Mouse (Mus musculus): ENCODE data around the gene Tmem119. TPM values are rescaled to one million over a fixed set of nuclear protein-coding genes. Genes with fewer than 3 reads are reported as not detected.
A peak's percentile ranks its signal among the peaks of the same experiment; 100 is the strongest.
"Not testable (repeated sequence)": the region's sequence is repeated elsewhere in the genome, so short reads cannot be mapped to it uniquely, and the experiment has no call there.

The Tmem119 gene
- total RNA-seq, 2 experiments from 2014 or later: 19.4 to 24.7 TPM

DNA sequence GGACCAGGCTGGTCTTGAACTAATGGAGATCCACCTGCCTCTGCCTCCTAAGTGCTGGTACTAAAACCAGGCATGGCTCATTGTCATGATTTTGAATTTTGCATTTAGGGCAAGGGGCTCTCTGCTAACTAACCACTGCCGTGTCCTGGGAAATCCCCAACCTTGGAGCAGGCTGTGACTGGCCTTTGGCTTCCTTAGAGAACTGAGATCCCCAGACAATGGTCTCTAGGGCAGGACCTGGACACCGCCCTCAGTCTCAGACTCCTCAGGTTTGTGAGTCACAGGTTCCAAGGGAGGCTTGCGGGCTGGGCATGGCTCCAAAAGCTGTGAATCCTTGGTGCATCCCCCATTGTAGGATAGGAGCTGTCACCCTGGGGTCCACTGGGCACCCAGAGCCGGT, 26.3 kb upstream of the Tmem119 start:
- DNase-seq (ENCODE audit: low spot score in 2 of 2): no peak
- intact Hi-C loops (cut with DNase I): no loop called here

DNA sequence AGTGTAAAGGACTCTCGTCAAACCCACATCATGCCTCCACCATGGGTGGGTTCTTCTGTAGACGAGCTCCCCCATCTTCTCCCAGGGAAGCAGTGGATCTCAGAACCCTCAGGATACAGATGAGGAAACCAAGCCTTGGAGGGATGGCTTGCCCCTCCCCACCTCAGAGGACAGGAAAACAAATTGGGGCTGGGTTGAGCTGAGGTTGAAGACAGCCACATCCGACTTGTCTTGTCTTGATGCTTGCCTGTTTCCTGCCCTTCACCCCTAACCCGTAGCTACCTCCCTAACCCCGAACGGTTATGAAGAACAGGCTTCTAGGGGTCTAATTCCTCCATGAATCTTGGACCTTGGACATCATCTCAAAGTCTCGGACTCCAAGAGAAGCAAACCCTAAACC, 25.2 kb upstream of the Tmem119 start:
- intact Hi-C loops (cut with DNase I): no loop called here

DNA sequence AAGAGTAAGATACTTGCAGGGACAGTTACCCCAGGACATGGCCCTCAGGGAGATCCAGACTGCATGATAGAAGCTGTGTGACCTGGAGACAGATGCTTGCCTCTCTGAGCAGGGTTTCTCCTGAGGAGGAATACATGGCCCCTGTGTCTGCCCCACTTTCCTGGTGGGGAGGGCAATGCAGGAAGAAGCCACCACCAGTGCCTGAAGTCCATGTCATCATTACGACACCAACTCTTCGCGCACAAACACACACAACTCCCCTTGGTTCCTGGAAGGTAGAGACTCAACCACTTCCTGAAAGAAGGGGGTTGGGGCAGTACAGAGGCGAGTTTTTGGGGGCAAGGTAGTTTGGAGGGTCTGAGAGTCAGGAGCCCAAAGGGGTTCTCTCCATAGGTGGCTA, 23.9 kb upstream of the Tmem119 start:
- intact Hi-C loops (cut with DNase I): no loop called here
- no peak for DNase-seq (ENCODE audit: low spot score in 2 of 2)

More for the DNA sequence above, 25.2 kb upstream of the Tmem119 start:
- no peak for DNase-seq (ENCODE audit: low spot score in 2 of 2)

DNA sequence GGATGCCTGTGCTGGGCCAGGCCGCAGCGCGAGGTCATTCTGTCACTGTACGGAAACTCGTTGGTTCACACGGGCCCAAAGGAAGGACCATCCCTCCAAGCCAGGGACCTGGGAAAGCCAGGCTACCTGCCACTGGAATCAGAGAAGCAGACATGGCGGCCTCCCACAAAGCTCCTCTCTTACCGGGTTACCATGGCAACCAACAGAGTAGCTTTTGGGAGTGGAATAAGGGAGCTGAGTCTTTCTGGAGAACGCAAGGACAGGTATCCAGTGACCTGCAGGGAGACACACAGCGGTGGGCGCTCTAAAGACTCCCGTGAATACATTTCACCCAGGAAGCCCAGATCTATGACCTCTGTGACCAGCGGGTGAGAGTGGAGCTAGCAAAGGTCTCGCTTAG, 18.3 kb upstream of the Tmem119 start:
- intact Hi-C loops (cut with DNase I): no loop called here
- peak in 1 of 2 experiments; percentile 31 for DNase-seq (ENCODE audit: low spot score in 2 of 2)

DNA sequence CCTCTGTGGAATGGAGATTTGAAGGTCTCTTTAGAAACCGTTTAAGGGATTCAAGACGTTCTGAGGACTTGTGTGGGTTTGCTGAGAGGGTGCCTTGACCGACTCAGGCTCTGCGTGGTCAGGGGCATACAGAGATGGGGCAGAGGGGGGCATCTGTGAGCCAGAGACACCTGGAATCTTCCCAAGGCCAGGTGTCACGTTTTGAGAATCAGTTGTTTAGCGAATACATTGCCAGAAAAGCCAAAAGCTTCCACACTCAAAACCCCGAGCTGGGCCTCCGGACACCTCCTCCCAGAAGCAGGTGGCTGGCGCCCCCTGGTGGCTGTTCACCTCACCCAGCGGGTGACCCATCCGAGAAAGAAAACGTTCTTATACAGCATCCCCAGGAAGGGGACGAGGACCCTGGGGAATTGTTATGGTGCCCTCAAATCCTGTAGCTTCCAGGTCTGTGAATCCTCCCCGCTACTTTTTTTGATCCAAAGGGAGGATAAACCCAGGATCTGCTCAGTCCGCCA, 15.4 kb upstream of the Tmem119 start:
- intact Hi-C loops (cut with DNase I): loop anchor here (1.0 kb wide), 1 partner anchor 42 kb away; no protein-coding TSS in a partner anchor

DNA sequence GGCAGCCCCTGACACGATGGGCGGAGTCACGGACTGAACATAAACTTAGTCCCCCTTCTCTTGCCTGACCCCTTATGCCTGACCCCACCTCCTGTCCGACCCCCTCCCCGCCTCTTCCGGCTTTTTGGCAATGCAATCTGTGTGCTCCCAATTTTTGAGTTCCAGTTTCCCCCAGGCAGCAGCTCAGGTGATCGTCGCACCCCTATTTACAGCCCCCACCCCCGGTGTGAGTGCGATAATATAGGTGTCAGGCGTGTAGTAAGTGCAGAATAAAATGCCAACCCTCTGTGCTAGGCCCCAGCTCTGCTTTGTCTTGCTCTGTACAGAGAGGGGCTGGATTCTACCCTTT, 14.7 kb upstream of the Tmem119 start:
- DNase-seq (ENCODE audit: low spot score in 2 of 2): no peak
- intact Hi-C loops (cut with DNase I): loop anchor here (1.0 kb wide), 1 partner anchor 42 kb away; no protein-coding TSS in a partner anchor

More for the DNA sequence above, 15.4 kb upstream of the Tmem119 start:
- DNase-seq (ENCODE audit: low spot score in 2 of 2): peak; percentile 40 to 67

DNA sequence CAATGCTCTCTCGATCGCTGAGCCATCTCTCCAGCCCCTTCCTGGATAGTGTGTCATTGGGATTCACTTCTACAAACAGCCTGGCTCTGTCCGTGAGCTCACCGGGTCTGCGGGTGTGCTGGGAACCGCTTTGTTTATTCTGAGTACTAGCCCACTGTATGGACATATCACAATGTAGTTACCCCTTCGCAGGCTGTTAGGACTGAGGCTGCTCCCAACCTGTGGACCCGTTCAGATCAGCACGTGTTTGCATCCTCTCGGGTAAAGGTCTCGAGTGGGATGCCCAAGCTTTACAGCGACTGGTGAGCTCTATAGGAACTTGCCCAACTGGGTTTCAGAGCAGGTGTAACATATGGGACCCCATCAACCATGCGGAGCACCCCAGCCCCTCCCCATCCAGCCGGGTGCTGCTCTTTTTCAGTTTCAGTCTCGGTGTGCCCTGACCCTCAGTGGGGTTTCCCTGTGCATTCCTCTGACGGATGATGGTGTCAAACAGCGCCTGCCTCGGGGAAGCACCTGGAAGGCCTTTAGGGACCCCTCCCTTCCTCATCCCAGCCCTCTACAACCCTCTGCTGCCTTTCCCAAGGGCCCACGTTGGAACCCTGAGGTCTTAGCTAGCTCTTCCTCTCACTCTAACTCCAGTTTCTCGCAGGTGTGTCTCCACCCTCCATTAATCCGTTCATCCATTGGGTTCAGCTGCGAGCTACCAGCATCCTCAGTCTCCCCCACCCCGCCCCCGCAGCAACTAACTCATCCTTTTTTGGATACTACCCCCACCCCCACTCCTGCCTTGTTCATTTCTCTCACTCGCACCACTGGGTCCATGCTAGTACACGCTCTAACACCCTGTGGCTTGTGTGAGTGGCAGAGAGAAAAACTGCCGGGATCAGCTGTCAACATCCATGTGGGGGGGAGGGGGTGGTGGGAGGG, 14.1 kb upstream of the Tmem119 start:
- DNase-seq (ENCODE audit: low spot score in 2 of 2): peak in 1 of 2 experiments; percentile 31
- intact Hi-C loops (cut with DNase I): loop anchor here (1.0 kb wide), 1 partner anchor 41 kb away; no protein-coding TSS in a partner anchor

DNA sequence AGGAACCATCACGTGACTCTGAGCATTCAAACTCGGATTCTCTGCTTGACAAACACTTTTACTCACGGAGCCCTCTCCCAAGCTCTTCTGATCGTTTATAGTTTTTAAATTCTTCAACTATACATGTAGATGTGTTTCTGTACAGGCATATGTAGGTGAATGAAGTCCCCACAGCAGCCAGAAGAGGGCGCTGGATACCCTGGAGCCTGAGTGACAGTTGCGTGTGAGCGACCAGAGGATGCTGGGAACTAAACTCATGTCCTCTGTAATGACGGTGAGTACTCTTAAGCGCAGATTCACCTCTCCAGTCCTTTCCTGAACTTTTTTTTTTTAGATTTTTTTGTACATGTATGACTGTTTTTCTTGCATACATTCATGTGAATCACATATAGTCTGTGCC, 13.3 kb upstream of the Tmem119 start:
- no peak for DNase-seq (ENCODE audit: low spot score in 2 of 2)
- intact Hi-C loops (cut with DNase I): no loop called here

DNA sequence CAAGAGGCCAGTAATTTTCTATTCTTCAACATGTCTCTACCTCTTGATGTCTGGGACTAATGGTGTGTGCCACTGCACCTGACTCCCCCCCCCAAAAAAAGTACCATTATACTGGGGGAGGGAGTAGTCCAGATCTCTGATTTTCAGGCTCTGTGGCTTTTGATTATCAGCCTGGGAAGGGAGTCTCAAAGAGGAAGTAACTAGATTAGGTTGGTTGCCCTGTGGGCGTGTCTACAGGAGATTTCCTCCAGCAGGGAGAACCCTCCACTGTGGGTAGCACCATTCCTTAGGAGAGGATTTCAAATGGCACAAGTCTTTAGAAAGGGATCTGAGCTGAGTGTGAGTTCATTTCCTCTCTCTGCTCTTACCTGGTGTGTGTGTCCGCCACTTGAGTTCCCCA, 12.3 kb upstream of the Tmem119 start:
- intact Hi-C loops (cut with DNase I): no loop called here

DNA sequence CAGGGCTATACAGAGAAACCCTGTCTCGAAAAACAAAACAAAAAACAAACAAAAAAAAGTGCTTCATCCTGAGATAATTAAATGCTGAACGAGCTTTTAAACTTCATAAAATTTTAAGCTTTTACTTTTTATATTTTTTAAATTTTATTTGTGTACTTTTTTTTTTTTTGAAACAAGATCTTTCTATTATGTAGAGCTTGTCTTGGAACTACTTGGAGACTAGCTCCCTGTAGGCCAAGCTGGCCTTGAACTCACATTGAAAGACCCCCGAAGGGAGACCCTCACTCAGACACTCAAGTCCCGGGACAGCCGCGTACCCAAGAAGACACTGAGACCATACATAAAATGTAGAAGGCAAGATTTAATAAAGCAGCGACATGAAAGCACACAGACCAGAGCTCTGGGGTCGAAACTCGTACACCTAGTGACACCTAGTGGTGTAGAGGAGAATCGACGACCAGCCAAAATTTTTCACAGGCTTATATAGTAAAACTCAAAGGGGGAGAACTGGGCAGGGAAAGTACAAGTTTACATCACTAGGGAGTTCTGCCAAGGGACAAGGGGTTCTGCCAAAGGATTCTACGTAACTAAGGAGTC, 11.6 kb upstream of the Tmem119 start:
- intact Hi-C loops (cut with DNase I); DNase-seq (ENCODE audit: low spot score in 2 of 2): not testable (repeated sequence)

More for the DNA sequence above, 12.3 kb upstream of the Tmem119 start:
- no peak for DNase-seq (ENCODE audit: low spot score in 2 of 2)

DNA sequence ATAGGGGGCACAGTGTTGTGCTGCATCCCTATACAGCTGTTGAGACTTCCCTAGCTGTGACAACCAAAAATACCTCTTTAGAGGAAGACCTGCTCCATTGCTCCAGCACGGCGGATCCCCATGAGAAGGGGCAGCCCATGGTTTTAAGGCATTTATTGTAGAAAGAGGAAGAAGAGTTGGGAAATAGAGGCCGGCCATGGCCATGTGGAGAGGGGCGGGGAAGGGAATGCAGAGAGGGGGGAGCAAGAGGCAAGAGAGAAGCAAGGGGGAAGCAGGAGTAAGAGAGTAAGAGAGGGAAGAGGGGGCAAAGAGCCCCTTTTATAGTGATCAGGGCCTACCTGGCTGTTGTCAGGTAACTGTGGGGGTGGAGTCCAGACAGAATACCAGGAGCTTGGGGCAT, 9.8 kb upstream of the Tmem119 start:
- intact Hi-C loops (cut with DNase I): no loop called here
- DNase-seq (ENCODE audit: low spot score in 2 of 2): no peak

DNA sequence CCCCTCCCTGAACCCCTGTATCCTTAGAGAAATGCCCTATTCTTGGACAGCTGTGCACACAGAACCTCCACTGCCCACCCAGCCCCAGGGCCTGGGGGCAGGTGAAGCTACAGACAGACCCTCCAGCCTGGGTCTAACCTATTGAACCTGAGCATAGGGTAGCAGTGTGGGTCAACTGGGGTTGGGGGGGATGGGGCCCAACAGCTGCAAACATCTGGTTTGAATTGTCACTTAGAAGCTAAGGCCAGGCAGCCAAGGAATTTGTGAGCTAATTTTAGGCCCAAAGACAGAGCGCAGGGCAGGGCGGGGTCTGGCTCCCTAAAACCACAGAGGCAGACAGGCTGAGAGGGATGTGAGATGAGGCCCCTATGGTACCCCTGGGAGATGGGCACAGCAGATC, 7.9 kb upstream of the Tmem119 start:
- intact Hi-C loops (cut with DNase I): no loop called here
- no peak for DNase-seq (ENCODE audit: low spot score in 2 of 2)

DNA sequence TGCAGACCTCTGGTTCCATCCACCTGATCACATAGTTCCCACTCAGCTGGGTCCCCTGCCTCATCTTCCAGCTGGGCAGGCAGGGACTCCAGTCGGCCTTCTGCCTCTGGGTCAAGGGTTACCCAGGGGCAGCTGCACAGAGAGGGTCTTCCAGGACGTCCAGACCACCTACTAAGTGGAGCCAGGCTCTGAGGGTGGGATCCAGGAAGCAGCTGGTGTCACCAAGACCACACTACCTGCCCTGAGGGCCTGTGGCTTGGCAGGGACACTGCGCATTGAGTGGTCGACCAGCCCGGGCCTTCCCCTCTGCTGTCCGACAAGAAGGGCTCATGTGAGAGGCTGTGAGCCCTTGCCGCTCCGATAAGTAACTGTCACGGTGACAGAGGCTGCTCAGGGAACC, 7.4 kb upstream of the Tmem119 start:
- no peak for DNase-seq (ENCODE audit: low spot score in 2 of 2)
- intact Hi-C loops (cut with DNase I): no loop called here

DNA sequence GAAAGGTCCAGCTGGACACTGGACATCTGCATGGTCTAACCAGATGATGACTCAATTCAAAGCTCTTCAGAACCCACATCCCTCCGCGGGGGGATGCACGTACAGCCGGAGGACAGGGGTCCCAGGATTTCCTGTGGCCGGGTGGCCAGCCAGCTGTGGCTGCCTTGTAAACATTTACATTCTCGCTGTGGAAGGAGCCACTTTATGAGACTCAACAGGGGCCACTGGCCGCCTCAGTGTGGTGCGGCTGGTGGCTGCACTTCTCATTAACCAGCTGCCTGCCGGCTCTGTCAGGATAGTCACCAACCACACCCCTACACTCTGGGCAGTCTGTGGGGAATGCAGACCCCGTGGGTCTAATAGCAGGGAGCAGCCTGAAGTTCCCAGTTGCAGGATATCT, 6.1 kb upstream of the Tmem119 start:
- DNase-seq (ENCODE audit: low spot score in 2 of 2): no peak
- intact Hi-C loops (cut with DNase I): no loop called here

DNA sequence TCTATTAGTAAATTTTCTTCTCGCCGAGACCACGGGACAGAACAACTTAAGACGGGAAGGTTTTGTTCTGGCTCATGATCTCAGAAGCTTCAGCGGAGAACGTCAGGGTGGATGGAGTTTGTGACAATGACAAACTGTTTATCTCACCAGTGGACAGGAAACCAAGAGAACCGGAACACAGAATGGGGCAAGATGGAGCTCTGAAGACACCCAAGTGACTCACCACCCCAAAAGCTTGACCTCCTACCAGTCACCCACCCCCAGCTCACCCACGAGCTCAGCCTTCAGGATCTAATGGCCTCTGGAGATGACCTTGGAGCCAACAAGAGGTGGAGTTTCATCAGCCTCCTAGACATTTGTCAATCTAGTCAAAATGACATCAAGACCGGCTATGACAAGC, 5.0 kb upstream of the Tmem119 start:
- DNase-seq (ENCODE audit: low spot score in 2 of 2): no peak
- intact Hi-C loops (cut with DNase I): no loop called here

DNA sequence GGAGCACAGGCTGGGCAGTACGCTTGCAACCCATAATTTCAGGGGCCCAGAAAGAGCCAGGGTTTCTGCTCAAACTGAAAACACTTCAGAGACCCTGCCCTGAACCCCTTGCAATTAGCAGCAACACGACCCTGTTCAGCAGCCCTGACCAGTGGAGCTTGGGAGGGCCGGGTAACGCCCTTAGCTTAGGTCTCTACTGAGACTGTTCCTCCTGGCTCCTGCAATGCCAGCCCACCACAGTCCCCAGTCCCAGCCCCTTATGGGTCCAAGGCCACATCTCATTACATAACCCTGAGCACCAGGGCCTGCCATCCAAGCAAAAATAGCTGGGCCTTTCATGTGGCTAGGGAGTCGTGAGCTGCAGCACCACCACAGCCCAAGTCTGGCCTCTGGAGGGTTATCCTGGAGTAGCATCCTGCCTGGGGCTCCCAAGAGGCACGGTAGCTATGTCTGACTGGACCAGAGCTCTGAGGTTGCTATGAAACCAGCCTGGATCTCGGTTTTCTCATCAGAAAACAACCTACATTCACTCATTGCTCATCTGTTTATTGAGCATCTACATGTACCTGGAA, 4.2 kb upstream of the Tmem119 start:
- intact Hi-C loops (cut with DNase I): no loop called here

DNA sequence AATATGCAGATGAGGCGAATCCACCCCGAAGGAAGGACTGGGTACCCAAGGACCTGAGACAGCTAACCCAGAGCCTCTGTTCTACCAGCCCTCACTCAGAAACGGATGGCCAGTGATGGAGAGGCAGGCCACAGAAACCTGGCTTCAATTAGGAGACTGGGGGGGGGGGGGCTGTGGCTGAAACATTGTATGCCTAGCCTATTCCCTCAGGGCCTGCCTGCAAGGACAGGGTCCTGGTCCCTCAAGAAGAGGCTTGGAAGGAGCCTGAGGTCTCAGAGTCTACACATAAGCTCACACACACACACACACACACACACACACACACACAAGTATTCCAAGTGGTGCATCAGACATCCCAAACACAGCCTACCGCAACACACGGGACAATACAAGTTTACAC, 625 bp downstream of the Tmem119 start:
- DNase-seq (ENCODE audit: low spot score in 2 of 2): no peak
- intact Hi-C loops (cut with DNase I): no loop called here

More for the DNA sequence above, 4.2 kb upstream of the Tmem119 start:
- no peak for DNase-seq (ENCODE audit: low spot score in 2 of 2)

DNA sequence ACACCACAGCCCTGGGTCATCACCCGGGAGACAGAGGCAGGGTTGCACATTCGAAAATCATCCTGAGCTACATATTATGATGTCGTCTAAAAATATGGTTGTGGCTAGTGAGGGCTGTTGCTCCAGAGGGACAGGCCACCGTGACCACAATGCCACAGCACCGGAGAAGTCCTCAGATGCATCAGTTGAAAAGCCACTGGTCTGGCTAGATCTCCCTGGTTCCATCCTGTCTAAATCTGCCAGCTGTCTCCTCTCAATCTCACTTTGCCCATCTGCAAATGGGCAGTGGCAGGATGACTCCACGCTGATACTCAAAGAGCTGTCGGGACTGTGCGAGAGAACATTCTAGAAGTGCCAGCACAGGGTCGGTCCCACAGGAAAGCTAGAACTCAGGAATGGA, 1.8 kb downstream of the Tmem119 start:
- intact Hi-C loops (cut with DNase I): no loop called here
- no peak for DNase-seq (ENCODE audit: low spot score in 2 of 2)

DNA sequence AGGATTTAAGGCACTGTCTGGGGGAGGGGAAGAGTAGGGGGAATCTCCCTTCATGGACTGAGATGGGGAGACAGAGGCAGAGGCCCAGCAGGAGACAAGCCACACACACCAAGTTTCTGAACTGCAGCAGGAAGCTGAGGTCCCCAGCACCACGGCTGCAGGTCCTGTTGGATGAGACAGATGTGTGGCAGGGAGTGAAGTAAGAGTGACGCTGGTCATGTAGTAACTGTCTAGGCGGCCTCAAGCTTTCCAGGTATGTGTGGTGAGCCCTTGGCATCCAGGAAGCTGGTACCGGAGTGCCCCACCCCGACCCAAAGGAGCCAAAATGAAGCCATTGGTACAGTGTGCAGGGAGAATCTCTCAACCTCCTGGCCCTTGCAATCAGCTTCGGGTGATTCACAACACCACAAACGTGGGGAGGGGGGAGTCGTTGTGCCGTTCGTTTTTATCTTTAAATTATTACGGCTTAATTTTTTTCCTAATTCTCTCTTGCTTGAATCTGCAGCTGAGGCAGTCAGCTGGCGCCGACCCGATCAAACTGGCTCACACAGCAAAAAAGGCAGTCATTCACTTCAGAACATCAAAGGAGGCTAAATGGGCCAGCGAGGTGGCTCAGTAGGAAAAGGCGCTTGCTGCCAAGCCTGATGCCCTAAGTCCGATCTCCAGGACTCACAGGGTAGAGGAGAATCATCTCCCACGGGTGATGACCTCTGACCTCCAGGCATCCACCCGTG, 3.0 kb downstream of the Tmem119 start:
- intact Hi-C loops (cut with DNase I): no loop called here
- no peak for DNase-seq (ENCODE audit: low spot score in 2 of 2)
